Mouse (Mus musculus): ENCODE results near the gene Olfr1195. TPM values are rescaled to one million over a fixed set of nuclear protein-coding genes. Genes with fewer than 3 reads are reported as not detected.
"Not testable (repeated sequence)": the region's sequence is repeated elsewhere in the genome, so short reads cannot be mapped to it uniquely, and the experiment has no call there.

The Olfr1195 gene
- total RNA-seq (2021) = not detected
- long read RNA-seq, experiment 1 = 0 reads
- long read RNA-seq, experiment 2 = 0 reads

DNA sequence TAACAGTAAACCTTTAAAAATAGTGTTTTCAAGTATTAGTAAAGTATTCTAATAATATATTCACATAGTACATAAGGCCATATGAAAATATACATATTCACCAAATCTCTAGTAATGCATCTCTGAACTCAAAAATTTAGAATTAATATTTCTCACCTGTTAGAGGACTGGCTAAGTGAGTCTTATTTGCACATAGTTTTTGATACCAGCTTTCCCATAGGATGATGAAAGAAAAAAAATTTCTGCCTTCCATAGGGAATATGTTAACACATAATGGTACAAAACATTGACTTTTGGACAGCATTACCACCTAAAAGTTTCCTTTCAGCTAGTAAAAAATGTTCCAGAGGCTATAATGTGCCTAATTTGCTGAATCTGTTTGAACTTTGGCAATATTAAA is at the start of gene Olfr1195:
Gene Olfr1195, minus strand, starts transcription at position 101 of the 400 bp plus-strand sequence.
- DNase-seq = no peak

GRCm38 (mm10) chr2:88732266-88732665 is 43.3 kb upstream of the Olfr1195 start, which contains the start of gene Olfr1197:
Gene Olfr1197, minus strand, starts transcription at chr2:88732366.
- no peak for DNase-seq

DNA sequence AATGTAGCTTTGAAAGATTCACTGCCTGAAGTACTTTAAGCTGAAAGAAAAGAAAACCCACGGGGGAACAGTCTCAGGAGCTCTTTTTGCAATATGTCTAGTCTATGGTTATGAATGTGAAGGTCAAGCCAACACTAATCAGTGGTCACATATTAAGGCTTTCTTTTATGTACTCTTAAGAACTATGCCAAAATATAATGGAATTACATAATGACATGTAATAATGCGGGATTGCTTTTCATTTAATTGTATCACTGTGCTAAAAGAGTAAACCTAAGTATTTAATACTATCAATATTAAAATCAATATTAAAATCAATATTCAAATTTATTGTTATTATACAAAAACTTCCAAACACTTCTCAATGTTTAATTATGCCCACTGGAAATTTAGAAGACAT is 15.5 kb upstream of the Olfr1195 start, which contains the start of gene Olfr1196:
Gene Olfr1196, minus strand, starts transcription at position 101 of the 400 bp plus-strand sequence.
- DNase-seq = no peak

- DNase-seq = not testable (repeated sequence)
Measured at GRCm38 (mm10) chr2:88675328-88675727, 13.7 kb downstream of the Olfr1195 start, which contains the start of gene Olfr1193. Gene Olfr1193, plus strand, starts transcription at chr2:88675628.

GRCm38 (mm10) chr2:88648209-88648608 is 40.8 kb downstream of the Olfr1195 start, which contains the start of gene Olfr1192-ps1:
Gene Olfr1192-ps1, plus strand, starts transcription at chr2:88648509.
- DNase-seq = no peak

DNA sequence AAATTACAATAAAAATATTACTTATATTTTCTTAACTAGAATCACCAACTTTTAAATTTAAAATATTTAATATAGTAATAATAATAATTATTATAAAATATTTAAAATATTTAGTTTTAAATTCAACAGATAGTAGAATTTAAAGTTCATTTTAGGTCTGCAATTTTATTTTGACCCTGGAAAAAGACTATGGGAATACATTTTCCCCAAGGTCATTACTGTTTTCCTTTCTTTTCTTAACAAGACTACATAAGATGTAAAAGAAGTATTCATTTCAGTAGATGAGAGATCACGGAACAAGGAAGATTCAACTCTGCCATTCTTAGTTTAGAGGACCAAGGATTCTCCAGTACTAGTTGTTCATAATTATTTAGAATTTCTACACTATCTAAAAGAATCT is 48.7 kb downstream of the Olfr1195 start, which contains the start of gene Olfr1191-ps1:
Gene Olfr1191-ps1, plus strand, starts transcription at position 301 of the 400 bp plus-strand sequence.
- not testable (repeated sequence) for DNase-seq

Other genes starting within 250 kb of the Olfr1195 start
- gene Gm13757, start 240.1 kb downstream of the Olfr1195 start, total RNA-seq (2021) = not detected
- not detected for gene Olfr1183, start 234.3 kb downstream of the Olfr1195 start, total RNA-seq (2021)
- not detected for gene Olfr1184, start 205.6 kb downstream of the Olfr1195 start, total RNA-seq (2021)
- gene Olfr1185-ps1, start 195.9 kb downstream of the Olfr1195 start, total RNA-seq (2021) = not detected
- not detected for gene Olfr1186, start 170.6 kb downstream of the Olfr1195 start, total RNA-seq (2021)
- not detected for gene Olfr1188, start 132.3 kb downstream of the Olfr1195 start, total RNA-seq (2021)
- not detected for gene Olfr1189, start 102.7 kb downstream of the Olfr1195 start, total RNA-seq (2021)
- under 1 TPM in 1 of 2 experiments, not detected in 1; 0.03 TPM for gene Olfr1191-ps1, start 48.6 kb downstream of the Olfr1195 start, total RNA-seq (2021)
- gene Olfr1192-ps1, start 40.7 kb downstream of the Olfr1195 start, total RNA-seq (2021) = not detected
- gene Olfr1193, start 13.6 kb downstream of the Olfr1195 start, total RNA-seq (2021) = not detected
- gene Olfr1196, start 15.4 kb upstream of the Olfr1195 start, total RNA-seq (2021) = not detected
- not detected for gene Olfr1197, start 43.2 kb upstream of the Olfr1195 start, total RNA-seq (2021)
- not detected for gene Olfr1198, start 62.2 kb upstream of the Olfr1195 start, total RNA-seq (2021)
- gene Olfr1199, start 71.3 kb upstream of the Olfr1195 start, total RNA-seq (2021) = not detected
- gene Olfr1200, start 81.3 kb upstream of the Olfr1195 start, total RNA-seq (2021) = not detected
- not detected for gene Olfr1201, start 103.8 kb upstream of the Olfr1195 start, total RNA-seq (2021)
- not detected for gene Olfr1202, start 125.3 kb upstream of the Olfr1195 start, total RNA-seq (2021)
- not detected for gene Olfr1205, start 140.6 kb upstream of the Olfr1195 start, total RNA-seq (2021)
- not detected for gene Olfr1204, start 160.1 kb upstream of the Olfr1195 start, total RNA-seq (2021)
- not detected for gene Olfr1206, start 174.0 kb upstream of the Olfr1195 start, total RNA-seq (2021)
- gene Olfr1208, start 213.1 kb upstream of the Olfr1195 start, total RNA-seq (2021) = not detected
- not detected for gene Olfr1209, start 226.0 kb upstream of the Olfr1195 start, total RNA-seq (2021)
- not detected for gene Olfr1211, start 248.9 kb upstream of the Olfr1195 start, total RNA-seq (2021)